ENCODE assay signal across 10 mouse cellular contexts in genomic region chr15:79390434-79390833, GRCm38 (mm10). TPM values are rescaled to one million over a fixed set of nuclear protein-coding genes. Genes with fewer than 3 reads are reported as not detected.
DNase-seq lines count a peak whose midpoint lies in the region; ATAC-seq lines count a peak whose summit lies in the region.
"Had no signal": no experiment of that assay in that cellular context is flagged by ENCODE, and none has a peak within 500 bp of the region (broad histone marks: within the 10 kb centered on the region; RNA-seq: fewer than 3 reads in every experiment).

No protein-coding gene starts in this region.

- no peak overlapping the region for H3K4me3 ChIP-seq in heart, embryonic 10.5 days
- H3K4me3 ChIP-seq: hindbrain, embryonic 12.5 days; liver, embryonic 15.5 days had no signal

- H3K9me3 ChIP-seq in heart, embryonic 10.5 days, result no peaks in the 10 kb centered on the region
- H3K9me3 ChIP-seq: hindbrain, embryonic 12.5 days; liver, embryonic 15.5 days had no signal

- WGBS in heart, embryonic 10.5 days, result 83% methylated on average over 6 of the region's 6 CpGs

- H3K27me3 ChIP-seq in heart, embryonic 10.5 days (ENCODE audit: insufficient read depth, poor library complexity, severe bottlenecking), result no peaks in the 10 kb centered on the region
- H3K27me3 ChIP-seq: hindbrain, embryonic 12.5 days; liver, embryonic 15.5 days had no signal

- H3K27ac ChIP-seq in heart, embryonic 10.5 days, result peak overlapping the region; percentile 43
- H3K27ac ChIP-seq: hindbrain, embryonic 12.5 days had no signal

- H3K36me3 ChIP-seq in heart, embryonic 10.5 days, result 0 out of 2 replicates have a peak, but pooled peaks cover 3% of the 10 kb centered on the region
- H3K36me3 ChIP-seq: hindbrain, embryonic 12.5 days; liver, embryonic 15.5 days had no signal

- peaks cover 87% of the 10 kb centered on the region for H3K4me1 ChIP-seq in heart, embryonic 10.5 days

- intact Hi-C loops in heart, postnatal 14 days (cut with DNase I), result no loop called here

- peak; percentile 92 for ATAC-seq in monocyte, adult 5-6 weeks (replicated peaks; ENCODE audit: insufficient number of reproducible peaks, low FRiP score, low TSS enrichment, poor library complexity, severe bottlenecking)

- DNase-seq in heart, embryonic 10.5 days (ENCODE audit: low spot score), result no peak
- no peak for DNase-seq in heart, postnatal 14 days
- peak; percentile 86 for DNase-seq in adrenal gland, postnatal 14 days
- peak; percentile 63 to 87 for DNase-seq in kidney, postnatal 25 days
- no peak for DNase-seq in thymus, adult 18-20 months
- DNase-seq in B cell, adult 2 months, result no peak
- DNase-seq in layer of hippocampus, postnatal 36 days, result no peak

RNA-seq across cellular contexts. Expression of gene Tmem184b, which starts 12.9 kb away (rescaled TPM):
- 67.7 and 76.3 TPM in 2 replicates for polyA plus RNA-seq in heart, embryonic 10.5 days (2016; fragmentation: Nextera tagmentation; extraction: Ambion mirVana)
- 10 to 100 TPM; 52.8 to 55.6 TPM for total RNA-seq in heart, postnatal 14 days (2021)
- 45.2 and 48.0 TPM in 2 replicates for total RNA-seq in adrenal gland, postnatal 14 days (2021)
- 10.6 to 25.9 TPM (median 19.9 TPM) in 3 replicates for total RNA-seq in monocyte, adult 5-6 weeks (2017)
- total RNA-seq in layer of hippocampus, postnatal 36 days (2021), result 10 to 100 TPM; 50.5 to 51.0 TPM

RNA-seq across cellular contexts. Expression of gene Maff, which starts 44.0 kb away (rescaled TPM):
- polyA plus RNA-seq in heart, embryonic 10.5 days (2016; fragmentation: Nextera tagmentation; extraction: Ambion mirVana), result 1.6 and 2.0 TPM in 2 replicates
- total RNA-seq in heart, postnatal 14 days (2021), result 1 to 10 TPM; 6.2 to 6.9 TPM
- 6.2 and 7.4 TPM in 2 replicates for total RNA-seq in adrenal gland, postnatal 14 days (2021)
- total RNA-seq in monocyte, adult 5-6 weeks (2017), result 9.8 to 14.5 TPM (median 10.4 TPM) in 3 replicates
- 1 to 10 TPM; 1.4 to 2.3 TPM for total RNA-seq in layer of hippocampus, postnatal 36 days (2021)

Comparison
In these comparisons a context has a peak if more than half of its experiments do, and no peak if none do; other contexts are left out.
1. DNase-seq: peak in adrenal gland, postnatal 14 days (single experiment) and kidney, postnatal 25 days (2 of 2); none in heart, embryonic 10.5 days (single experiment), heart, postnatal 14 days (0 of 2), thymus, adult 18-20 months (0 of 2), B cell, adult 2 months (0 of 2) and layer of hippocampus, postnatal 36 days (0 of 2).